Mouse (Mus musculus): ENCODE results near the gene Magea1. TPM values are rescaled to one million over a fixed set of nuclear protein-coding genes. Genes with fewer than 3 reads are reported as not detected.

Magea1 gene
- total RNA-seq (2023), result not detected

GRCm38 (mm10) chrX:155089693-155090092 is at the start of gene Magea1:
TSS of gene Magea1 (minus strand) at chrX:155089793.

GRCm38 (mm10) chrX:155128312-155128711 is 38.7 kb upstream of the Magea1 start, which contains the start of gene Cldn34b2:
TSS of gene Cldn34b2 (minus strand) at chrX:155128412.

GRCm38 (mm10) chrX:155093566-155093965 is 4.0 kb upstream of the Magea1 start, which contains the start of gene Magea2:
TSS of gene Magea2 (minus strand) at chrX:155093666.

GRCm38 (mm10) chrX:155063045-155063444 is 26.5 kb downstream of the Magea1 start, which contains the start of gene Magea5:
TSS of gene Magea5 (minus strand) at chrX:155063145.

Other genes starting within 250 kb of the Magea1 start
- gene Cldn34b1, start 199.5 kb downstream of the Magea1 start, total RNA-seq (2023), result not detected
- not detected for gene Magea6, start 153.8 kb downstream of the Magea1 start, total RNA-seq (2023)
- gene Magea3, start 140.3 kb downstream of the Magea1 start, total RNA-seq (2023), result not detected
- gene Magea8, start 93.9 kb downstream of the Magea1 start, total RNA-seq (2023), result not detected
- not detected for gene Magea5, start 26.6 kb downstream of the Magea1 start, total RNA-seq (2023)
- not detected for gene Magea2, start 3.9 kb upstream of the Magea1 start, total RNA-seq (2023)
- gene Cldn34b2, start 38.6 kb upstream of the Magea1 start, total RNA-seq (2023), result not detected
- 203 TPM for gene Sat1, start 126.7 kb upstream of the Magea1 start, total RNA-seq (2023)
- gene Acot9, start 172.7 kb upstream of the Magea1 start, total RNA-seq (2023), result 29.0 TPM